Mouse (Mus musculus) ovary, postnatal 14 days (tissue): ENCODE data around the gene Atp2b4.
"Not testable (repeated sequence)": the region's sequence is repeated elsewhere in the genome, so short reads cannot be mapped to it uniquely, and the experiment has no call there.

Experiments used
- DNase-seq: peaks from one replicate; pipeline ENCODE4 v3.0.0; 2022; ENCODE audit warnings: low spot score

Atp2b4 gene

DNA sequence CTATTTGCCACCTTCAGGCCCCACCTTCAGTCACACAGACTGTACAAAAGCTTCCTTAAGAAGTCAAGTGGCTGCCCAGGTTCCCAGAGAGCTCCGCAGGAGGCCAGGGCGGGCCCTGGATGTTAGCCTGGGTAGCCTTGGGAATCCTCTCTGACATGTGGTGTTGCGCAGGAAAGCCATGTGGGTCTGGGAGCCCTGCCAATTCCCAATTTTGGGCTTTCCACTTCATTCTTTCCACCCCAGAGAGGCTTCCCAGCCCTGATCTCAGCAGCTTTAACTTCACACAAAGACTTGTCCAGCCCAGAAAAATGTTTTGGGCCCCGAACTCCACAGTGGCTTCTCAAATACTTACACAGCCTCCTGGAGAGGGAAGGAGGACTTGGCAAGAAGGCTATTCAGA is 56.2 kb downstream of the Atp2b4 start:
- DNase-seq: peak; percentile 48

DNA sequence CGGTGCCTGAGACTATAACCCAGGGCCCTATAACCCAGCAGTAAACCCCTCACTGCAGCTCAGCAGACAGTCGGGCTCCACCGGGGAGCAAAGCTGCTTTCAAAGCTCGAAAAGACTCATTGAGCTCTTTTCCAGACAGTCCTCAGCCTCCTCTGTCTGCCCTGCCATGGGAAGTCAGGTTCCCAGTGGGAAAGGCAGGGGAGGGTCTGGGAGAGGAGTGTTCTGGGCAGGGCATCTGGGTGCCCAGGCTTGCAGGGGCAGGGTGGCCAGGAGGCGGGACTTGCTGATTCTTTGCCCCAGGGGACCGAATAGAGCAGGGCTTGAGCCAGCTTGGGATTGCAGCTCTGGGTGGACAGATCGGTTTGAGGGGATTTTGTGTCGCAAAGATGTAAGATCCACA is 58.3 kb downstream of the Atp2b4 start:
- no peak for DNase-seq

DNA sequence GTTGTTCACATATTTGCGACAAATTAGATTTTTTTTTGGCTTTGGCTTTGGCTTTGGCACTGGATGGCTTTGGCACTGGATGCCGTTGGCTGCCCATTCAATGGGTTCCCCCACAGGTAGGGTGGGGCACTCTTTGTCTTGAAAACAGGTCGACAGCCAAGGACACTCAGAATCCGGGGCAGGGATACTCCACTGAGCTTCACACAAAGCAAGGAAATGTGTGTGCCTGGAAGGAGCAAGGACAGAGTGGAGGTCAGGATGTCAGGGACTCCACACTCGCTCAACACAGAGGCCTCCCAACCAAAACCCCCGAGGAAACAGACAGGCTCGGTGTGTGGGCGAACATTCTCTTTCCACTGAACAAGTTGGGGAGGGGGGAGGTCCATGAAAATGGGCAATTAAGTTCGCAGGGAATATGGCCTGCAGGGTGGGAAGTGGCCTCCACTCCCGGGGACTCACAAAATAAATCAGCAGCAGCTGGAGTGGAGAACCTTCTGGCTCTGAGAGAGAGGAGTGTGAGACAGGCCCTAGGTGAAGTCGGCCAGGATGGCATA is 58.9 kb downstream of the Atp2b4 start:
- peak; percentile 22 for DNase-seq

DNA sequence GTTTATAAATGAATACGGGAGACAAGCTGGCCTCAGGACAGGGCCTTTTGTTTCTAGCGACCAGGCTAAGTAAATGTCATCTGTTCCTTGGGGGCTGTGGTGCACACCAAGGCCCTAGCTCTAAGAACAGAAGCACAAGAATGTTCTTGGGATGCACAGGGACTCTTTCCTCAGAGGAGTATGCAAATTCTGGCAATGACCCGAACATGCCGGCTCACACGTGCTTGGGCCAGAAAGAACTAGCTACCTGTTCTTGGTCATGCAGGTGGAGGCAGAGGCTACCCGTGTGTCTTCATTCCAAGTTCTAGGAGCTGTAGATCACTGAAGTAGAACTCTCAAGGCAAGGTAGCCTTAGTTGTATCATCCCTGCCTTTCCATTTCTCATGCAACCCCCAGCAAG is 59.7 kb downstream of the Atp2b4 start:
- DNase-seq: no peak

DNA sequence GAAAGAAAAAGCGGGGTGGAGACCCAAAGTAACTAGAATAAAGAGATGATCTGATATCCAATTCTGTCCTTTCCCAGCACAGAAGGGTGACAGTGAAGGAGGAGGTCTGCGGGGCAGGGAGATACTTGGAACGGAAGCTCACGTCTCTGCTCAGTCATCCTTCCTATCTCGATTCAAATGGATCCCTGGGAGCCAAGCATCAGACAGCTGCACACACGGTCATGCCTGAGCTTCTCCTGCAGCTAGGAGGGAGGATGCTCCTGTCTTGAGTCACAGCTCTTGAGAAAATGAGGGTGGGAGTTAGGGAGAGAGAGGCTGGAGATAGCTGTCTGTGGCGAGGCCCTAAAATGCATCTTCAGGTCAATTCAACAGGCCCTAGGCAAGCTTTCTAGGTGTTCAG is 64.2 kb downstream of the Atp2b4 start:
- DNase-seq: no peak

DNA sequence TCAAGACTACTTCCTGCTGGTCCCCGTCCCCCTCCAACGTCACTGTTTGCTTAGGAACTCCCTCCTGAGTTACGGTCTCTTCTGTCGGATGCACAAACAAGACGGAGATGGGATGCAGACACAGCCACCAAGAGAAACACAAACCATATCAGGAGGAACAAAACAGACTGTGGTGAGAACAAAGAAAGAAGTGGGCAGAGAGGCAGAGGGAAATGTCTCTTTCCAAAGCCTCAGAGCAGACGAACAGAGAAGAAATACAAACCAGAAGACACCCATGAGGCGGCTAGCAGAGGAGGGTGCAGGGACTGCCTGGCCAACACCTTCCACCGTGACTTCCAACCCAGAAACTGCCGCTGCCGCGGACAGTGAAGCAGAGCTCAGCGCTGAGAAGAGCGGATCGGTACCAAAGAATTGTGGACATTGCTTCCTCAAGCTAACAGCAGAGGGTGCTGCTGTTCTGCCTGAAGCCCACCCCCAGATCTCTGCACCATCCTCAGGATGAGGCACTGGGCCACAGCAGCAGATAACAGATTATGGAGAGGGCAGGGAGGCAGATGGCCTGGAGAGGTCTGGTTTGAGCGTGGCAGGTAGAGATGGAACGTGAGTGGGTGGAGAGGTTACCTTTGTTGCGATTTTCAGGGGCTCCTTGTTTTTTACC is 64.7 kb downstream of the Atp2b4 start:
- peak; percentile 63 for DNase-seq

DNA sequence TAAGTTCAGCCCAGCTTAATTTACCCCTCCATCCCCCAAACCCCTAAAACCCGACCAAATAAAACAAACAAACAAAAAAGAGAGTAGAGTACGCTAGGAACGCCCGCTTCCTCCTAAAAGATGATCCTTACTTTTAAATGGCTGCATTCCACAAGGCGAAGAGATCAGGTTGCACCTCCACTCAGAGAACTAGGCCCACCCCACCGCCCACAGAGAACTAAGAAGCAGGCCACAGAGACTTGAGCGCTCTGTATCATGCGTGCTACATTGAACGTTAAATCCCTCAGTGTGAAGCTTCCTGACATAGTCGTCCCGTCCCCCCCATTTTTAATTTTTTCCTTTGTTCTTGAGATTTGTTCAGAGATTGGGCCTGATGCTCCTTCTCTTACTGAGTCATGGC is 68.0 kb downstream of the Atp2b4 start:
- no peak for DNase-seq

DNA sequence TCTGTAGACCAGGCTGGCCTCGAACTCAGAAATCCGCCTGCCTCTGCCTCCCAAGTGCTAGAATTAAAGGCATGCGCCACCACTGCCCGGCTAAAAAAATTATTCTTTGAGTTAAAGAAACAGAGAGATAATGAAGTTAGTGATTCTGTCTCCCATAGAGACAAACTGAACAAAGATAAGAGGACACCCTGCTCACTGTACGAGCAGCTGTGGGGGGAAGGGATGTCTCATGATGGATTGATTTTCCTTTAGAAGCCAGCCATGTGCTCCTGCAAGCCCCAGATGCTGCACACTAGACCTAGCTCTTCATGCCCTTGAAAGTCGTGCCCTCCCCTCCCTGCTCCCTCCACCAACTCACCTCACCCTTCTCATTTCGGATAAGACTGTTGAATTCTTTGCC is 72.5 kb downstream of the Atp2b4 start:
- DNase-seq: no peak

DNA sequence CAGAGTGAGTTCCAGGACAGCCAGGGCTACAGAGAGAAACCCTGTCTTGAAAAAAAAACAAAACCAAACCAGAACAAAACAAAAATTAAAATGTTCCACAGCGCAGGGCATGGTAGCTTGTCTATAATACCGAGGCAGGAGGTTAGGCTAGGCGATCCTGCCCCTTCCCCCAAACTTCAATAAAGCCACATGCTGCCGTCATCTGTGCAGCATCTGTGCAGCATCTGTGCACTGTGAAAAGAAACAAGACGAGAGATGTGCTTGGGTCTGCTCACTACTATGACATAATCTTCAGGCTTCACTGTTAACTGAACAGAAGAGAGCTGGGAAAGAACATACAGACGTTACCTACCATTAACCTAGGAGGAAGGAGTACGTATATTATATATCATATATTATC is 80.5 kb downstream of the Atp2b4 start:
- no peak for DNase-seq

DNA sequence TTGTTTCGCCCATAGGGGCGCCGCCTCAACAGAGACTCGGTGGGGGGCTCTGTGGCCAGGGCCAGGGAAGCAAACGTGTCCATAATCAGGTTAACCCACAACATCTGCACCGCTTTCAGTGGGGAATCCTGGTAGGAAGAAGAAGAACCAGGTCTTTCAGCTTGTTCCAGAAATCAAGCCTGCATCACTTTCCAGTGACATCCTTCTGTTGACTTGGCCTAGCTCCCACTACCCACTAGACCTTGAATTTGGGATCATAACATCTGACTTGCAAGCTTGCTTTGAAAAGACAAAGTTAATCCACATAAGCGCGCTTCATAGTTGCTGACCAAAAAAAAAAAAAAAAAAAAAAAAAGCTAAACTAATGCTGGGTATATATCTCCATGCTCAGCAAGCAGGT is 82.1 kb downstream of the Atp2b4 start:
- no peak for DNase-seq

DNA sequence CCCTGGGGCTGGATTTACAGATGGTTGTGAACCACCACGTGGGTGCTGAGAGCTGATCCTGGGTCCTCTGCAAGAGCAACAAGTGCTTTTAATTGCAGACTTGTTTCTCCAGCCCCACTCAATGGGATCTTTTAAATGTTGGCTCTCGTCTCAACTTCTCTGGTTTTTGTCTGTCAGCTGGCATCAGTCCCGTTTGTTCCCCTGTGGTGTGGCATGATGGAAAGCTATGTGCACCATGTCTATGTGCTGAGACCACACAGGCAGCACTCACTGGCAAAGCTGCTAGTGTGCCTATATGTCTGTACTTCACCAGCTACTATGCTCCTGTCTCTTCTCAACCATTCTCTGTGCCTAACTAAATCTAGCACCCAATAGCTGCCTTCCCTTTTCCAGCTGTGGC is 82.5 kb downstream of the Atp2b4 start:
- DNase-seq: no peak

DNA sequence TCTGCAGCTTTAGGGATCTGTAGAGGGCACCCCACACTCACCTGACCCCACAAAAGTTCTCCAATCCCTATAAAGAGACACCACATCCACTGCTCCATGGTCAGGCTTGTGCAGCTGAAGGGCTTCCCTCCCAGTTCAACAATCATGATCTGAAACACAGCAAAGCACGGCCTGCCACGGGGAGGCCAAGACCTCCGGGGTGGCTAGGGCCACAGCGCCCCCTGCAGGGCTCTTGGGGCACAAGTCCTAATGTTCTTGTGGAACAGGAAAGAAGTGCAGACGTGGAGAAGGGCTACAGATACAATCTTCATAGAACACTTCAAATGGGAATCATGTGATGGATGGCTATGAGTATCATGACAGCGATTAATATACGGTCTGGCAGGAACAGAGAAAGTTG is 84.4 kb downstream of the Atp2b4 start:
- DNase-seq: peak; percentile 52

DNA sequence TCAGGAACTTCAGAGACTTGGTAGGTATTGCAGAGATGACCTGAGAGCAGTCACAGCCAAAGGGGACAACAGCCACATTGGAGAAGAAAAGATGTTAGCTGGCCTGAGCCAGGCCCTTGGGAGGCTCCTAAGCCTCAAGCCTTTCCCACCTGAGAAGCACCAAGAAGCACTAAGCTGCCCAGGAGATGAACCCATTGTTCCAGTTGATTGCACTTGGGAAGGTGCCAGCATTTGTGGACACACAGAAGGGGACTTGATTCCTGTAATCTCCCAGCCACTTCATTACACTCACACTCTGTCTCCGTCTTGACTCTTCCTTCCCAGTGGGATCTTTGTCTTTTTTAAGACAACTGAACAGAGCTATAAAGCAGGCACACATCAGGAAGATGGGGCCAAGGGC is 85.7 kb downstream of the Atp2b4 start:
- DNase-seq: no peak

DNA sequence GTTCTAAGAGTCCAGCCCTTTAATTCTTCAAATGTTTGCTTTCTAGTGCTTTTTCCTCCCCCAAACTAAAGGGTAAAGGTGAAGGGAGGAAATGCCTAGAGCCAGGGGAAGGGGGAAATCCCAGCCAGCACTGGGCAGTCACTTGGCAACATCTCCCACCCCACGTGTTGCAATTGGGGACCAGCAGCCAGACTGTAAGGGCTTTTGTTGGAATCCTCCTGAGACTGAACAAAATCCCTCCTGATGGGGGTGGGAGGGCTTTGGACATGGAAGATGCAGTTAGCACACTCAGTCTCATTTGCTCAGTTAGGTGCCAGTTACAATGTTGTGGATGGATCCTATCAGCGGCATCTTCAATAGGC is 87.9 kb downstream of the Atp2b4 start:
- DNase-seq: no peak

DNA sequence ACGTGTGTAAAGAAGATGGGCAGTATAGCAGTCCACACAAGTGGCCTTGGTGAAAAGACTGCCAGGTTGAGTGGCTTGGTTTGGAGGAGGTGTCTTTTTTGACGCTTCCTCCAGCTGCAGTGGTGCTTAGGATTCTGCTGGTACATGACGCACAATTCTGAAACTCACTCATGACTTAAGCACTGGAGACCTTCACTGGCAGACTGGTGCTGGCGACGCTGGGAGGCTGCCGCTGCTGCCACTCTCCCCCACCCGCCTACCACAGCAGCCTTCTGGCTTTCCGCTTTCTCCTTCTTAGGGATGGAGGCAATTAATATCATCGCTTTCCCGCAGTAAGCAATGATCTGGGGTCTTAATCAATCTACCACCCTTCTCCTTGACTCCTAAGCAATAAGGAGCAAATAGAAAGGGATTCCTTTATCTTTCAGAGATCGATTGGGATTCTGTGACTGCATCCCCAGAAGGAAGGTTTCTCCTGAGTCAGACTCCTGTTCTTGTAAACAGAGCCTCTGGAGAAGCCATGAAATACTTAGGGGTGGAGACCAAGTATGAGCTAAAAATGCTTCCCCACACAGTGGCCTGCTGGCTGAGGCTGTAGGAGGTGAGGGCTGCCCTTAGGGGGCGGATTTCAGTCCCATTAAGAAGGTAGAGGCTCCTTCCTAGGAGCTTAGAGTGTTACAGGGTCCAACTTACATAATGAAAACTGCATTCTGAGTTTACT is 88.4 kb downstream of the Atp2b4 start:
- DNase-seq: no peak

DNA sequence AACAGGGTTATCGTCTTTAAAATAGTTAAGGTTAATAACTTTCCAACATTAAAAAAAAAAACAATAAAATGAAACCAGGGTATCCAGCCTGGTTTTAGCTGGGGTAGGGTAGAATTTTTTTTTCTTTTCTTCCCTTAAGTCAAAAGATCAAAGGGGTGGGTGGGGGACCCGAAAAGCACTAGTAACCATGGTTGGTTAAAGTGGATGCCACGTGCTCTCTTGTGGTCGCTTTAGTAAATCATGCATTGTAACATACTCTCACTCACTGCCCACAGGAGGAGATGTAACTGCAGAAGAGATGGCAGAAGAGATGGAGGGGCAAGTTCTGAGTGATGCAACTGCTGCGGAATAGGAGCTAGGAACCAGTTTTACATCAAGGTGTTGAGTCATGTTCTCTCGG is 89.5 kb downstream of the Atp2b4 start:
- DNase-seq: no peak

DNA sequence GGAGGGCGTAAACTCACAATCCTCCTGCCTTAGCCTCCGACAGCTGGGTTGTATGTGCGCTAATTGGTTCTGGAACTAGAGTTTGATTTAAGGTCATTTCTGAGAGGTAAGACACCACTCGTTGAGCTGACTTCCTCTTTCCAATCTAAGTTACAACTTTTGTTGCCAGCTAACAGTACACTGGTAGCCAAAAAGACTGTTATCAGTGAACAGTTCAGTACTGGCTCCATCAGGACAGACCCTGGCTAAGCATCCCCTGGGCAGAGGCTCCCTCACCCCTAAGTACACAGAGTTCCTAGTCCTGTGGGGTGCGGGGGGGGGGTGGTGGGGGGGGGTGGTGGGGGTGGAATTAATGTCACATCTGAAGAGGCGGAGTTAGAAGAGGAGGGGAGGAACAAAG is 89.9 kb downstream of the Atp2b4 start:
- no peak for DNase-seq

DNA sequence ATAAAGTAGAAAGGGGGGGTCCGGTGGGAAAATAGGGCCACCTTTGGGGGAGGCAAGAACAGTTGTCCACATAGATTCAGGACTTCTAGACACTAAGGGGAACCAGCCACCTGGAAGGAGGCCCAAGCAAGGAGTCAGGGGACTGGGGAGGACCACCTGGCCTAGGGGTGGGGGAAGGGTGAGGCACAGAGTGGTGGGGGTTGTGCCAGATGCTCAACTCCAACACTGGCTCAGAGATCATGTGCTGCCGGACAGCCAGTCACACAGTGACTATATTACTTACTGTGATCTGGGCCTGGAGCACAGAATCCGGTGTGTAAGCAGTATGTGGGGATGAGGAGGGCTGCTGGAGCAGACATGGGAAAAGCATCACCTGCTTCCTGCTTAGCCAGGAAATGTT is 91.5 kb downstream of the Atp2b4 start:
- DNase-seq: no peak

DNA sequence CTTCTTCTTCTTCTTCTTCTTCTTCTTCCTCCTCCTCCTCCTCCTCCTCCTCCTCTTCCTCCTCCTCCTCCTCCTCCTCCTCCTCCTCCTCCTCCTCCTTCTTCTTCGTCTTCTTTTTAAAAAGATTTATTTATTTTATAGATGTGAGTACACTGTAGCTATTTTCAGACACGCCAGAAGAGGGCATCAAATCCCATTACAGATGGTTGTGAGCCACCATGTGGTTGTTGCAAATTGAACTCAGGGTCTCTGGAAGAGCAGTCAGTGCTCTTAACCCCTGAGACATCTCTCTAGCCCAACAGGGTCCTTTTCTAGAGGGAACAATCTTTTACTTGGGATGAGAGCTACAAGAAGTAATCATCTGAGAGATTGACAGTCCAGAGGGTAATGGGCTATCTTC is 99.0 kb downstream of the Atp2b4 start:
- not testable (repeated sequence) for DNase-seq

DNA sequence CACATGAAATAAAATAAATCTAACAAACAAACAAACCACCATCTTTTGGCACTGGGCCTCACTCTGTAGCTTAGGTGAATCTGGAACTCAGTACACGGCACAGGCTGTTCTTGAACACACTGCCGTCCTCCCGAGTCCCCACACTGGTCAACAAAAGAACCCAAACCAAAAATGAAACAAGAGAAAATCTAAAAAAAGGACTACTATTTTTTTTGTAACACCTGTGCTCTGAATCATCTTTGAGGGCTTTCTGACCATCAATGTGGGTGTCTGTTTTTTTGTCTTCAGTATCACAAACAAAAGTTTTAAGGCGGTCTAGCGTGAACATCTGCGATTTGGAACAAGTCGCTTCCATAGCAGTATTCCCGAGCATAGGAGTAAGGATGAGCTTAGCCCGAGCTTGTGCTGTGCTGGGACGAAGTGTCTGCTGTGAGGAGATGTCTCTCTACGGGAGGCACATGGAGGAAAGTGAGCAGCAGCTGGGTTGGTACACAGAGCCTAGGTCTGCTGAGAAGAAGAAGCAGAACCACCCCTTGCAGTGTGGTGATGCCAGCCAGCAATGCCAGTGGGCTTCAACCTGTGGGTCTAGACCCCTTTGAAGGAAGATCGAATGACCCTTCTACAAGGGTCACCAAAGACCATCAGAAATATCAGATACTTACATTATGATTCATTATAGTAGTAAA is 102.8 kb downstream of the Atp2b4 start:
- DNase-seq: no peak

DNA sequence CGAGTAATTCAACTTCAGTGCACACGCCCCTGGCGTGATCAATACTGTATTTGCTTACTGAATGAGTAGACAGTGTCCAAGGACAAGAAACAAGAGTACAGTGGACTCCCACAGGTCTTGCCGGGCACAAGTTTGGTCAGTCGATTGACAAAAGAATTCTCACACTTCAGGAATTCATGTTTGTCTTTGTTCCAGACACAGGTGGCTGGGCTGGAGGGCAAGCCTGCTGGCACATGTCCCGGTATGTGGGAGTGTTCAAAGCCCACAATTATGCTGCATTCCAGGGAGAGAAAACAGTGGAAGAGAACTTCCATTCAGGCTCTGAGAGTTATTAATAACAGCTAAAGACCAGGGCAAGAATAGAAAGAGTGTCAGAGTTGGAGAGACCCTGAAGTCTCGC is 104.9 kb downstream of the Atp2b4 start:
- peak; percentile 62 for DNase-seq

DNA sequence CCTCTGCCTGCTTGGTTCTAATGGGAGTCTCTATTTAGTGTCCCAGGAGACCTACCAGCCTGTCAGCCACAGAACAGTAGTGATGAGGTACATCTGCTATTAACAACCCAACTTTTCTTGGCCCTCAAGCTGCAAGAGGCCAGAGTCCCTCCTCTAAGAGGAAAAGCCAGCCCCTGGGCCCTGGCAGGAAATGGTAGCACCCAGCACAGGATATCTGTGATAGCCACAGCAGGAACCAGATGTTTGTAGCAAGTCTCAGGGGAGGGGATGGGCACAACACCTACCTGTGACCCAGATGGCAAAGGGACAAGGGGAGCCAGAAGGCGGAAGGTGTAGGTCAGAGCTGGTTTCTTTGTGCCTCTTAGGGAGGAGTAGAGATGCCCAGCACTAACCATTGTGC is 106.0 kb downstream of the Atp2b4 start:
- DNase-seq: no peak

DNA sequence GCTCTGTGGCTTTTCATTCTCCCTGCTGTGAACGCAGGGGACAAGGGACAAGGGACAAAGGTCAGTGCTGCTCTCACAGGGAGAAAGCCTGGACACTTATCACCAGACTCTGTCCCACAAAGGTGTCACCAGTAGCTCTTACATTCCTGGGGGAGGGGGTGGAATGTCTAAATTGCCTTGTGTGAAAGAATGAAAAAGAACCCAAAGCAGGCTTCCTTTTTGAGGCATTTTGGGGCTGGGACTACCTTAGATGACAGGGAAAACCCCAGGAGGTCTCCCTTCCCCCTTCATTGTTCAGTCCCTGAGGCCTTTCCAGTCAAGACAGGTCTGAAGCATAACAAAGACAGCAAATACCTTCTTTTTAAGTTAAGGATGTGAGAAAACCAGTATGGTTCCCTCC is 106.5 kb downstream of the Atp2b4 start:
- DNase-seq: no peak
